Mouse (Mus musculus): Measurements from ENCODE around the gene C1rb.
"Not testable (repeated sequence)": the region's sequence is repeated elsewhere in the genome, so short reads cannot be mapped to it uniquely, and the experiment has no call there.

The C1rb gene

DNA sequence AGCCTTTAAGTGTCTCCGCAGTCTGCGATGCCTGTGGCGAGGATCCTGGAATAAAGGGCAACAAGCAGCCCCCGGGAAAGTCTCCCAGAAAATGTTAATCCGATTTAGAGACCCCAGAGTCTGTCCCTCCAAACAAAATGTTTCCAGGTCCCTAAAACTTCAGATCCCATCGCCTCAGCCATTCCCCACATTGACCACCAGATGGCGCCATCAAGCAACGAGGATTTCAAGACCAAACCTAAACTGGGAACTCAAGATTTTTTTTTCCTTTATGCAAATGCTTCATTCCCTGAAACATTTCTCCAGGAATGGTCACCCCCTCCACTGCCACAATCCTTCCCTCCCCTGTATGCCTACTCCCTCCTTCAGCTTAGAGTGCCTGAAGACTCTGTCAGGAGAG lies at the start of gene C1rb:
Gene C1rb, plus strand, starts transcription at position 269 of the 400 bp plus-strand sequence.
- no peak for ATAC-seq (ENCODE audit: insufficient number of reproducible peaks, low FRiP score, low TSS enrichment)

DNA sequence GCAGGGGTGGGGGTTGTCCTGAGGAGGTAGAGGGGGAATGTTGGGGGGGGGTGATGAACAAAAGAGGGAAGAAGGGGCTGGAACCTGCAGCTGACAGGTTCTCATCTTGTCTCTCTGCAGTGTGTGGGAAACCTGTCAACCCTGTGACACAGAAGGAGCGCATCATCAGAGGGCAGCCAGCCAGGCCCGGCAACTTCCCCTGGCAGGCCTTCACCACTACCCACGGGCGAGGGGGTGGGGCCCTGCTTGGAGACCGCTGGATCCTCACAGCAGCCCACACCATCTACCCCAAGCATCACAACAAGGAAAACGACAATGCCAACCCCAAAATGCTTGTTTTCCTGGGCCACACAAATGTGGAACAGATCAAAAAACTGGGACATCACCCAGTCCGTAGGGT lies 48.0 kb upstream of the C1rb start:
- not testable (repeated sequence) for ATAC-seq (ENCODE audit: insufficient number of reproducible peaks, low FRiP score, low TSS enrichment)

DNA sequence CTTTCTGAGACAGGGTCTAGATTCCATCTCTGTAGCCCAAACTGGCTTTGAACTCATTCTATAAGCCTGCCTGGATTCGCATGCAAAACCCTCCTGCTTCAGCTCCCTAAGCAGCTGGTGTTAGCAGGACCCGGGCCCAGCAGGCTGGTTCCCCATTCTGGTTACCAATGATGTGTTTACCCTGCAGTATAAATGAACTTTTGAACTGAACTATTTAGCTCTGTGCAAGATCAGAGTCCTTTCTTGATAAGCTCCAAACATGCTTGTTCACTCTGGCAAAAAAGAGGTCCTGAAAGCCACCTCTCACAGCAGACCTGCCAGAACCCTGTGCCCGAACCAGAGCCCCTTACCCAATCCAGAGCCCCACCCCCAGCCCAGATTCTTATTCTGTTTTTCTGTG lies 42.2 kb upstream of the C1rb start:
- no peak for ATAC-seq (ENCODE audit: insufficient number of reproducible peaks, low FRiP score, low TSS enrichment)

DNA sequence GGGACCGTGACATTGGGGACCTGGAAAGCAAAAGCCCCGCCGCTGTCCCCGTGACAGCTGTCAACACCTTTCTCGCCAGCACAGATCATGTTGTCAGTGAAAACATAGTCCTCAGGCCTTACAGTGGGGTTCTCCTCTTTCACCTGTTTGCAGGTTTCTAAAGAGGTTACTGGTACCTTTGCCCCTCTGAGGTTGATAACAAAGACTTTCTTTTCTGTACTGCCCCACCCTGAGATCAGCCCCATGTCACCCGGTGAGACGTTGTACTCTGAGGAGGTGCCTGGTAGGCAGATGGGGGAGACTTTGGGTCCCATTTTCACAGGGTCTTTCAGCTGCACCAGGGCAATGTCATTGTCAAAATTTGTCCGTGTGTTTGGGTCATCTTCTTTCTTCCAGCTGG lies 39.0 kb upstream of the C1rb start:
- no peak for ATAC-seq (ENCODE audit: insufficient number of reproducible peaks, low FRiP score, low TSS enrichment)

DNA sequence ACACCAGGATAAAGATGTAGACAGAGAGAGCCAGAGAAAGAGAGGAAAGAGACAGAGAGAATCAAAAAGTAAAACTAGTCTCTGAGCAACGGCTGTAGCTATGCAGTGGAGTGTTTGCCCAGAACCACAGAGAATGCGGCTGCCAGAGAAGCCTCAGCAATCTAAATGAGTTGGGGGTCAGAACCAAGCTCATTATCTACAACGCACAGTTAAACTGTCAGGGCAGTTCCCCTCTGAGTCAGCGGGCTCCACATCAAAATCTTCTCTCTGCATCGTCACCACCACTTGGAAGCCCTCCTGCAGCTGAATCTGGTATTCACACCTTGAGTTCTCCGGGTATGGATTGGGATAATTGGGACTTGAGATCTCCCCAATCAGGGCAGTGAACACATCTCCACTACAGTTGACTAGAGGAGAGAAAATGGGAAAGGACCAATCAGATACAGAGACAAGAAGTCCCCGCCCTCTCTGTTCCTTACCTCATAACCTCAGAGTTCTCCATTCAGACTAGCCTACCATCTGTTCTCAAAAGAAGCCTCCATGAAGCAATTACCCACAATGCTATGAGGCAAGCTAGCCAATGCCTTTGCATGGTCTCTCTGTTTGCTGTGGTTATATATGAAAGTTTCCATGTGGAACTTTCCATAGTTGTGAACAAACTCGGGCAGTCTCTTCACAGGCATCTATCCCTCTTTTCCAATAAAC lies 33.8 kb upstream of the C1rb start:
- ATAC-seq (ENCODE audit: insufficient number of reproducible peaks, low FRiP score, low TSS enrichment) = not testable (repeated sequence)

DNA sequence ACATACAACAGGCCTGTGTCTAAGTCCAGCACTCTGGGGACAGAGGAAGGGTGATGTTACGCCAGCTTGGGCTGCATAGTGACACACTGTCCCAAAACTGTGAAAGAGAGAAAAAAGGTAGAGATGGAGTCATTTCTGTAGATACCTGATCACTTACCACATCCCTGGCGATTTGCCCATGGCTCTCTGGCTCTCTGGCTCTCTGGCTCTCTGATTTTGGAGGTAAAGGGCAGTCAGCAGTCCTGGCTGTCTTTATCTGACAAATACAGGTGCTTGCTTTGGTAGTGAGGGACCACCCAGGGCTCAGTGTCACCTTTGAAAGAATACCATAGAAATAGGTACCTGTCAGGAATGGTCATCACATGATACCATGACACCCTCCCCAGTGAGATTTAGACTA lies 28.9 kb upstream of the C1rb start:
- not testable (repeated sequence) for ATAC-seq (ENCODE audit: insufficient number of reproducible peaks, low FRiP score, low TSS enrichment)

DNA sequence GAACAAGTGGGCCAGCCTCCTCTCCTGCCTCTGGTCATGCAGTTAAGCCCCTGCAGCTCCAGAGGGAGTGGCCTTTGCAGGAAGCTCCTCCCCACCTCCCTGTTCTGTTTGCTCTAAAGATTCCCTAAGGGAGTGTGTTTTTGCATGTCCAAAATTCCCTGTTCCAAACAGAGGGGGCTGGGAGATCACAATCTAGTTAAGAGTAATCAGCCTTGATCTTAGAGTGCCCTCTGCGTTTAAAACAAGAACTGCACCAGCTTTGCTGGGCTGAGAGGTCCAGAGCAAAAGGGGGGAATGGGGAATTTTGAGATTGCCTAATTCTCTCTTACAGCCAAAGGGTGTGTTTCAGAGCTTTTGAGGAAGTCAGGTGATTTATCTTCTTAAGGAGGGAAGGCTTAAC lies 27.8 kb upstream of the C1rb start, which contains the start of gene C1s1:
Gene C1s1, minus strand, starts transcription at position 76 of the 400 bp plus-strand sequence.
- ATAC-seq (ENCODE audit: insufficient number of reproducible peaks, low FRiP score, low TSS enrichment) = not testable (repeated sequence)

DNA sequence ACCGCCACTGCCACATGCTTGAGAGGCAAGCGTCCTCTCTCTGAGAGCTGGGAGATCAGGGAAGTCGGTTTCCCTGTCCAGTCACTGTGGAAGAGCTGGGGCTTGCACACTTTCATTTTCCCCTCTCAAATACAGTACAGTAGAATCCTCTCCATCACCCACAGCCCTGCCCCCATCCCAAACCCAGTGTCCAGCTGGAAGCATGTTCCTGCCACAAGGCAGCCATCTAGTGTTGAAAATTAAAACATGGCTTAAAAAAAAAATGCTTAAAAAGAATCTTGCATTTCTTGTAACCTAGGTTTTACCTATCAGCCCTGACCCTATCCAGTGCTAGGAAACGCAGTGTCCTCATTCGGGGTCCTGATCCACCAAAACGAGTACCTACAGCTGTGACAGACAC lies 25.6 kb upstream of the C1rb start:
- ATAC-seq (ENCODE audit: insufficient number of reproducible peaks, low FRiP score, low TSS enrichment) = no peak

DNA sequence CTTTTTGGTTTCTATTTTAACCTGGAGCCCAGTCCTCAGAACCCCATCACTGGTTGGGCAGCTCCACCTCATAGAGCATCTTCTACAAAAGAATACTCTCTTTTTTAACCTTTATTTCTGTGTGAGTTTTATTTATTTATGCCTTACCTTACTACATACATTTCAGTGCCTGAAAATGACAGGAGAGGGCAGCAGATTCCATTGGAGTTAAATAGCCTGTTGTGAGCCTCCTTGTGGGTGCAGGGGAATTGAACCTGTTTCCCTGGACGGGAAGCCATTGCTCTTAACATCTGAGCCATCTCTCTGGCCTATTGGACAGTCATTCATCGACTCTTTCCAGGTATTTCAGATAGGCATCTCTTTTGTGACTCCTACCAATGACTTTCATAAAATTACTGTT lies 24.7 kb upstream of the C1rb start:
- no peak for ATAC-seq (ENCODE audit: insufficient number of reproducible peaks, low FRiP score, low TSS enrichment)

DNA sequence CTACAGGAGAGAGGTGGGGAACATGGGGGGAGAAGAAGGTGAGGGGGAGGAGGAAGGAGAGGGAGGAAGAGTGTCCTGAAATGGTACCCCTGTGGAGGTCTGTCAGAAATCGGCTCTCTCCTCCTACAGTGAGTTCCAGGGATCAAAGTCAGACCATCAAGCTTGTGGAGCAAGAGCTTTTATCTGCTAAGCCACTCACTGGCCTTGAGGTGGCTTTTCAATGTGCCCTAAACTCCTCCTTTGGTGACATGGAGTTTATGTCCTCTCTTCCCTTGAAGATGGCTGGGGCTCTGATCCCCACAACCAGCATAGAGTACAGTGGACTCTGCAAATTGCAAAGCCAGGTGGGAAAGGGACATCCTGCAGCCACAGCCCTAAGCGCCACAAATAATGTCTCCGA lies 22.1 kb upstream of the C1rb start:
- not testable (repeated sequence) for ATAC-seq (ENCODE audit: insufficient number of reproducible peaks, low FRiP score, low TSS enrichment)

DNA sequence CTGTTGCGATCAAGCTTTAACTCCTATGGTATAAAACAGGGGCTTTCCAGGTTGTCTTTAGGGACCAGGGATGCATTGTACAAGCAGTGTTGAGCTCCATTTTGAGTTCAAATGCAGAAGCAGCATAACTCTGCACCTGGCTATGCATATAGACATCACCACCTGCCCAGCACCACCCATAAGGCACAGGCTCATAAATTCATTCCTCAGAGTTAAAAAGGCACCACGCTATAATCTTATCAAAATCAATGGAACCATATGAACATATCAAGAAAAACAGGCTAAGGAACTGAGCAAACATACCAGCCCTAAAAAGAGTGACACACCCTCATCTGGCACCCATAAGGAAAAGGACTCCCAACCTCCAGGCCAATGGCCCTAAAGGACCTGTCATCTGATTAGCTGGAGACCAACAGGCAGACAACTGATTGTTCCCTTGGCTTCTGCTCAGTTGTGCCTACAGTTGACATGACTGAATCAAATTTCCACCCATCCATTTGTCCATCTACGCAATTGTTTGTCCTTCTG lies 21.0 kb upstream of the C1rb start:
- ATAC-seq (ENCODE audit: insufficient number of reproducible peaks, low FRiP score, low TSS enrichment) = no peak

DNA sequence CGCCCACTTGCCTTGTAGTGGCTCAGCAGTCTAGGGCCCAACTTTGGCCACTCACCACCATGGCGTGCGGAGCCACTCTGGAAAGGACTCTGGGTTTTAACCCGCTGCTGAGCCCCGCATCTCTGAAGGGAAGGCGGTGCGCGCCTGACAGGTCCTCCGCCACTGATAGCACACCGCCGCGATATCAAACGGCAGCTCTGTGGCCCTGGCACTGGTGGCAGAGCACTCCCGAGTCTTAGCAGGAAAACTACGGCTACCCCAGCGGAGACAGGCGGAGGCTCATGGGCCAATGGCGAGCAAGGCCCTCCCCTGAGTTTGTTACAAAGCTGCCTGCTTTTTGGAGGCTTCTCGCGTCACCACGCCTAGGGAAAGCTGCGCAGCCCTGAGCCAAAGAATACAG lies 17.3 kb upstream of the C1rb start:
- ATAC-seq (ENCODE audit: insufficient number of reproducible peaks, low FRiP score, low TSS enrichment) = no peak

DNA sequence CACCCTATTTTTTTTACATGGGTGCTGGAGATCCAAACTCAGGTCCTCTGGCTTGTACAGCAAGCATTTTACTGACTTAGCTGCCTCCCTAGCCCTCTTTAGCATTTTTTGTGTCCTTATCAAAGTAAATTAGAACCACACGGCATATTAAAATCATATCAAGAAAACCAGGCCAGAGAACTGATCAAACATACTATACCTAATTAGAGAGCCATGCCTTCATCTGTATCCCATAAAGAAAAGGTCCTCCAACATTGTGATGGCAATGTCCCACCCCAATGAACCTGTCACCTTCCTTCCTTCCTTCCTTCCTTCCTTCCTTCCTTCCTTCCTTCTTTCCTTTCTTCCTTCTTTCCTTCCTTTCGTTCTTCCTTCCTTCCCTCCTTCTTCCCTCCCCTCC lies 14.1 kb upstream of the C1rb start:
- ATAC-seq (ENCODE audit: insufficient number of reproducible peaks, low FRiP score, low TSS enrichment) = not testable (repeated sequence)

DNA sequence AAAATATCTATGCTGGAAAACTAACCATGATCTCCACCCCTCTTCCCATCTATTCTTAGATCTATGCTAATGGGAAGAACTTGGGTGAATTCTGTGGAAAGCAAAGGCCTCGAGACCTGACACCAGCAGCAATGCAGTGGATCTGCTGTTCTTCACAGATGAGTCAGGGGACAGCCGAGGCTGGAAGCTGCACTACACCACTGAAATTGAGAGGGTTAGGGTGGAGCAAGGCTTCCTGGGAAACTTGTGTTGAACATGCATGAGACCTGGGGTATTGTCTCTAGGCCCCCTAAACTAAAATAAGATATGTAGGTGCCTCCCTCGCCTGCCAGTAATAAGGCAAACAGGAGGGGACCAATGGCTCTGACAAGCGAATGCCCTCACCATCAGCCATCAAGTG lies 8.9 kb upstream of the C1rb start:
- ATAC-seq (ENCODE audit: insufficient number of reproducible peaks, low FRiP score, low TSS enrichment) = not testable (repeated sequence)

DNA sequence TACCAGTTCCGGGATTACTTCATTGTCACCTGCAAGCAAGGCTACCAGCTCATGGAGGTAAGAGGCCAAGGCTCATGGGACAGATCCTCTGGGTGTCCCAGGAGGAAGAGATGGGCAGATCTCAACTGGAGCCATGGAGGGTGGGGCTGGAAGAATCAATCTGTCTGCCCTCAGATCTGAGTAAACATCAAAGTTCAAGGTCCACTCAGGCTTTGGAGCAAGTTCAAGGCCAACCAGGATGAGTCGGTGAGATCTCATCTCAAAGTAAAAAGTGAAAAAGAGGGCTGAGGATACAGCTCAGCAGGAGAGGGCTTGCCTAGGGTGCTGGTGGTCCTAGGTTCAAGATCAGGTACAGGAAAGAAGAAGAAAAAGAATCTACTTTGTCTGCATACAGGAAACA lies 8.5 kb upstream of the C1rb start:
- not testable (repeated sequence) for ATAC-seq (ENCODE audit: insufficient number of reproducible peaks, low FRiP score, low TSS enrichment)

DNA sequence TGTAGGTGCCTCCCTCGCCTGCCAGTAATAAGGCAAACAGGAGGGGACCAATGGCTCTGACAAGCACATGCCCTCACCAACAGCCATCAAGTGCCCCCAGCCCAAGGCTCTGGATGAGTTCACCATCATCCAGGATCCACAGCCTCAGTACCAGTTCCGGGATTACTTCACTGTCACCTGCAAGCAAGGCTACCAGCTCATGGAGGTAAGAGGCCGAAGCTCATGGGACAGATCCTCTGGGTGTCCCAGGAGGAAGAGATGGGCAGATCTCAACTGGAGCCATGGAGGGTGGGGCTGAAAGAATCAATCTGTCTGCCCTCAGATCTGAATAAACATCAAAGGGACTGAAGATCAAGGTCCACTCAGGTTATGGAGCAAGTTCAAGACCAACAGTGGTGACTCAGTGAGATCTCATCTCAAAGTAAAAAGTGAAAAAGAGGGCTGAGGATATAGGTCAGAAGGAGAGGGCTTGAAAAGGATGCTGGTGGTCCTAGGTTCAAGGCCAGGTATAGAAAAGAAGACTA lies 5.1 kb downstream of the C1rb start:
- not testable (repeated sequence) for ATAC-seq (ENCODE audit: insufficient number of reproducible peaks, low FRiP score, low TSS enrichment)

DNA sequence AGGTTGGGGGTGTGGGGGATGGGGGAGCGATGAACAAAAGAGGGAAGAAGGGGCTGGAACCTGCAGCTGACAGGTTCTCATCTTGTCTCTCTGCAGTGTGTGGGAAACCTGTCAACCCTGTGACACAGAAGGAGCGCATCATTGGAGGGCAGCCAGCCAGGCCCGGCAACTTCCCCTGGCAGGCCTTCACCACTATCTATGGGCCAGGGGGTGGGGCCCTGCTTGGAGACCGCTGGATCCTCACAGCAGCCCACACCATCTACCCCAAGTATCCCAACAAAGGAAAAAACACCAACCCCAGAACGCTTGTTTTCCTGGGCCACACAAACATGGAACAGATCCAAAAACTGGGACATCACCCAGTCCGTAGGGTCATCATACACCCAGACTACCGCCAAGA lies 10.1 kb downstream of the C1rb start:
- ATAC-seq (ENCODE audit: insufficient number of reproducible peaks, low FRiP score, low TSS enrichment) = not testable (repeated sequence)

DNA sequence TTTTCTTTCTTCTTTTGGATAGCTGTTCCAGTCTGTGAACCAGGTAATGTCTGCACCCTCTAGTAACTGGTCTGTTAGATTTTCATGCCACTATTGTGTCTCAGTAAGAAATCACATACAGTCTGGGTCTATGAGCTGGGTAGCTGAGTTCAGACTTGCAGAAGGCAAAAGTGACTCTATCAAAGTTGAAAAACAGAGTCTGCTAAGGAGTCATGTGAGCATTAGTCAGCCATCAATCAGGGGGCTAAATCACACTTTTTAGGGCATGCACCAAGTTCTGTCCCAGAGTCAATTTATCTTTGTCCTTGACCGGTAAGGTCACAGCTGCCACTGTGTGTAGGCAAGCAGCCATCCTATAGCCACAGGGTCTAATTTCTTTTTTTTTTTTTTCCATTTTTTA lies 12.1 kb downstream of the C1rb start:
- no peak for ATAC-seq (ENCODE audit: insufficient number of reproducible peaks, low FRiP score, low TSS enrichment)

DNA sequence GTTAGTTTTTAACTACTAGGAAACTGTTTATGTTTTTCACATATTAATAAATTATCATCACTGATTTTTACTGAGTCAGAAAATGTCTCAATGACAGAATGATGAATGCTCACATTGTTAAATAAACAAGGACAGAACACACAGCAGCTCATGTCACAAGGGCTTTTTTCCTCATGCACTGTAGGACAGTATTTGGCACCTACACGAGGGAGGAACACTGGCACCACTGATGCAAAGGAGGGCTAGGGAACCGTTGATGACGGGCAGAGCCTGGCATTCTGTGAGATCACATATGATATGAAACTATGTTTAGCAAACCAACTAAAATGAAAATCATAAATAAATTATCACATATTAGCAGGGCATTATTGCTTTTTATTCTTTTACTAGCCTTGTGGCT lies 14.8 kb downstream of the C1rb start:
- ATAC-seq (ENCODE audit: insufficient number of reproducible peaks, low FRiP score, low TSS enrichment) = no peak

DNA sequence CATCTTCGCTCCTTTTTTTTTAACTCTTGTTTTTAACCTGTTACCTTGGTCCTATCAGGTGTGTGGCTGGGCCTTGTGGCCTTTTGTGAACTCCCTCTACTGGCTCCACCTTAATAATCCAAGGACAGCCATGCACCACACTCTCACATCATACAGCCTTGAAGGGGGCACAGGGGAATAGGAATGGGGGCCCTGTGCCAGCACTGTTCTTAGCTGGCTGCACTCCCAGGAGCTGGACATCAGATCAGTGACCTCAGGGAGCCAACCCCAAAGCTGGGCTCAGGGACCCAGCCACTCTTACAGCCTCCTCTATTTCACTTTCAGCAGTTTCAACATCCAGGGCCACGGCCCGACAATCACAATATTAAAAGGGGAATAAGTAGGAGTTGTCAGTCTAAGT lies 15.7 kb downstream of the C1rb start:
- ATAC-seq (ENCODE audit: insufficient number of reproducible peaks, low FRiP score, low TSS enrichment) = no peak

DNA sequence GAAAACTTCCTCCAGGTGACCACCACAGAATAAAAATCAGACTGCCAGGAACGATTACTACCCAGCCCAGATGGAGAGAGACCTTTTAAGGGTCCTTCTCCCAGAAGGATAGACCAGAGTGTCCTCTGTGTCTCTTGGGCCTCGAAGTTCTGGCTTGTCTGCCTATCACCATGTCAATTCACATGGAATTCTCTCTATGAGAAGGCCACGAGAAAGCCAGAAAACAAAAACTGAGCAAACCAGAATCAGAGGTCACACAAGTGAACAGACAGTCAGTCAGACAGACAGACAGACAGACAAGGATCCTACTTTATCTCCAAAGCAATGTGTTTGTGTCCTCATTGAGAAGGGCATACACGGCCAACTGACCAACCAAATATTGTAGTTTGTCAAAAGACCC lies 16.2 kb downstream of the C1rb start:
- ATAC-seq (ENCODE audit: insufficient number of reproducible peaks, low FRiP score, low TSS enrichment) = no peak

DNA sequence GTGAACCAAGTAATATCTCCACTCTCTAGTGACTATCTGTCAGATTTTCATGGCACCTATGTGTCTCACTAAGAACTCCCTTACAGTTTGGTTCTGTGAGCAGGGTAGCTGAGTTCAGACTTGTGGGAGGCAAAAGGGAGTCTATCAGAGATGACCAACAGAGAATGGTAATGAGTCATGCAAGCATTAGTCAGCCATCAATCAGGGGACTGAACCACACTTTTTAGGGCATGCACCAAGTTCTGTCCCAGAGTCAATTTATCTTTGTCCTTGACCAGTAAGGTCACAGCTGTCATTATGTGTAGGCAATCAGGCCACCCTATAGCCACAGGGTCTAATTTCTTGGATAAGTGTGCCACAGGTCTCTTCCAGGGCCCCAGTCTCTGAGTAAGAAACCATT lies 18.7 kb downstream of the C1rb start:
- no peak for ATAC-seq (ENCODE audit: insufficient number of reproducible peaks, low FRiP score, low TSS enrichment)

Data from cerebellum, adult (tissue).